Mouse (Mus musculus): ENCODE data around the gene Dusp1.

Dusp1 gene

GRCm38 (mm10) chr17:26522711-26523110 lies 39.2 kb downstream of the Dusp1 start:
- no peak for DNase-seq

DNA sequence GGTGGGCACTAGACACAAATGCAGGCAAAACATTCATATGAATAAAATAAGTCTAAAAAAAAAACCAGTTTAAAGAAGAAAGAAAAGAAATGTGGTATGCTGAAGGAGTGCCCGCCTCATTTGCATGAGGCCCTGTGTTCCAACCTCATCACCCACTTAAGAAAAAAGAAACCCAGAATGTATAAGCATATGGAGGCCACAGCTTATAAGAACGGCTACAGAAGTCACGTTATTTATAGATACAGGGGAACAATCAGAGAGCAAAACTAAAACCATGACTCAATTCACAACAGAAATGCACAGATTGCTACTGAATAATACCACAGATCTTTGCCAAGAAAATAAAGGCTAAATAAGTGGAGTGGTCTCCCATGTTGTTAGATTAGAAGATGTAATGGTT lies 43.6 kb downstream of the Dusp1 start:
- DNase-seq, result no peak

- no peak for DNase-seq
Observed at GRCm38 (mm10) chr17:26515675-26516074, 46.3 kb downstream of the Dusp1 start.

DNA sequence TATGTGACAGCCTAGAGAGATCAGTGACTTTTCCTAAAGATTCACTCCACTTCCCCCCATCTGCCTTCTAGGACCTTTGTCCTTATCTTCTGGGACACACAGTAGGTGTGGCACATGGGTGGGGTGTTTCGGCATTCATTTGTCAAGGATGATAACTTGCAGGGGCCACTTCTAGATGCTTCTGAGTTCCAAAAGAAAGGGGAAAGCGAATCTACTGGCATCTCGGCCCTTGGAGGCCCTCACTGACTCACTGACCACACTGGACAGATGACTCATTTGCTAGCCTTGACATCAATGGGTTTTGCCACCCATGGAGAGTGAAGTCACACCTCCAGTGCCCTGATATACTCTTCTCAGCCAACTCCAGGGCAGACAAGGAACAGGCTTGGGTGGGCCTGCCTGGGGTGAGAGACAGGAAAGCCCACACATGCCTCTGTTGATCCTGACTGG lies 47.3 kb downstream of the Dusp1 start:
- DNase-seq, result no peak

- no peak for DNase-seq
Observed at GRCm38 (mm10) chr17:26513459-26514290, 48.3 kb downstream of the Dusp1 start.

GRCm38 (mm10) chr17:26512961-26513360 lies 49.0 kb downstream of the Dusp1 start:
- no peak for DNase-seq

- DNase-seq, result peak; percentile 68
Observed at GRCm38 (mm10) chr17:26511816-26512774, 49.8 kb downstream of the Dusp1 start.

DNA sequence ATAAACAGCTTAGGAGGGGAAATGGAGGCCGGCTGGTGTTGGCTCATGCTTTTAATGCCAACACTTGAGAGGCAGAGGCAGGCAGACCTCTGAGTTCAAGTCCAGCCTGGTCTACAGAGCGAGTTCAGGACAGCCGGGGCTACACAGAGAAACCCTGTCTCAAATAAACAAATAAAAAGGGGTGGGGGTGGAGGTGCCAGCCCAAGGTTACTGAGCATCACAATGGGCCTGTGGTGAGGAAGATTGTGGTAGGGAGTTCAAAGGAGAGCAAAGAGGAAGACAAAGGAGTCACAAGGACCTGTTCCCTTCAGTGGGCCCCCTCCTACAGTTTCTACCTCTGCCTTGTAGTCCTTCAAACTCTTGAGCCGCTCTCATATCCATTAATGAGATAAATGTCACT lies 50.7 kb downstream of the Dusp1 start:
- no peak for DNase-seq

DNA sequence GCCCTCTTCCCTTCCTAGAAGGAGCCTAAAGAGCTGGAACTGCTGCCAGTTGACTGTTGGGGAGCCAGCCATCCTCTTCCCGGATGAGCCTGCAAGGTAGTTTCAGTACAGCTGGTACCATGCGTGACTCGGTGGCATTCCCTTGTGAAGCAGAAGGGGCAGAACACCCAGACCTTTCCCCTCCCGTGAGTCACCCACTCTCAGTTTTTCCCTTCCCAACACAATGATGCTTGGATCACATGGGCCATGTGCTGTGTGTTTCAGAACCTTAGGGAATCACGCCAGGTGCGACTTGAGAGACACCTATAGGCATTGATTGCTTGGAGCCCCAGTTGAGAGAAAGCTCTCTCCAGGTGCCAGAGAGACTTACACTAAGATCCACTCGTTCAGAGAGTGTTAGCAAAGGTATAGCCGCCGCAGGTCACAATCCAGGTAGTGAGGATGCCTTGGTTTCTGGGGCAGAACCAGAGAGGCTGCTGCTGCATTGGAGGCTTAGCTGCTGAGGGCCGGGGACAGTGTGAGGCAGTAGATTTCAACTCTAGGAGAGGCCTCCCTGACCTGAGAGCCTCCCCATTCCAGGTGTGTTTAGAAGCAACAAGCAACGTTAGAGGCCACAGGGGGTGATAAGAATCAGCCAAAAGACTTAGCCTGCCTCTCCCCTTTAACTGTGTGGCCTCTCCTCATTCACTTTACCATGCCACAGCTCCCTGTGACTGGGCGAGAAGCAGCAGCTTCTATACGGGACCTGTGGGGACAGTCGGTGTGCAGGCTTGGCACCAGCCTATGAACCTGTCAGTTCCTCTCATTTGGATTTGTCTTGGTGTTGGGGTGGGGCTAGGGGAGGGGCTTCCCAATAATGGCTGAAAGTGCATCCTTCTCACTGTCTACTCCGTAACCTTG lies 51.5 kb downstream of the Dusp1 start:
- no peak for DNase-seq

DNA sequence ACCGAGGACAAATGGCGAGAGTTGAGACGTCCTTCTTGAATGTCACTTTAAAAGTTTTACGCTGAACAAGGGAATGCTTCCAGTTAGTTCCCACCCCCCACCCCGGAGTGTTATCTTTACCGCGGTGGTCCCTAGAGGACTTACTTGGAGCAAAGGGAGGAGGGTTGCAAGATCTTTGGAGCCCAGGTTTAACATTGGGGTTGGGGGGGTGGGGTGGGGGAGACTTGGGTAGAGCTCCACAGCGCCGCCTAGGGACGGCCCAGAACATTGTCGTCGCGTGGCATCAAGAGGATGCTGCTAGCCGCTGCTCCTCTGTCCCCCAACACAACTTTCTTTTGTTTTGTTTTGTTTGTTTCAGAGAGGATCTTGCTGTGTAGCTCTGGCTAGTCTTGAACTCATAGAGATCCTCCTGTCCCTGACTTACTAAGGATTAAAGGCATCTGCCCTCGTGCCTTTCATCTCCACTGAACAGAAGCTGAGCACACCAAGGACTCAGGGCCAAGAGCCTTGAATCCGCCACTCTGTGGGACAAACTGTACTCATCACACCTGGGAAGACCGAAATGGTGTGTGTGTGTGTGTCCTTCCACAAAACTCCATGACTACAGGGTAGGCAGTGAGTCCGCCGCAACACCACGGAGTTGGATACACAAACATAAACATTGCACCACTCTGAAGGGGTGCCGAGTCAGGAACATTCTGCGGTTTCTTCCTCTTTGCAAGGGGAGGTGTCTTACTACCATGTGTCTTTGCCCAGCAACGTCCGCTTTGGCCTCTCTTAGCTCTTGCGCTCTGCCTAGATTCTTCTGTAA lies 52.8 kb downstream of the Dusp1 start:
- DNase-seq, result peak; percentile 82

DNA sequence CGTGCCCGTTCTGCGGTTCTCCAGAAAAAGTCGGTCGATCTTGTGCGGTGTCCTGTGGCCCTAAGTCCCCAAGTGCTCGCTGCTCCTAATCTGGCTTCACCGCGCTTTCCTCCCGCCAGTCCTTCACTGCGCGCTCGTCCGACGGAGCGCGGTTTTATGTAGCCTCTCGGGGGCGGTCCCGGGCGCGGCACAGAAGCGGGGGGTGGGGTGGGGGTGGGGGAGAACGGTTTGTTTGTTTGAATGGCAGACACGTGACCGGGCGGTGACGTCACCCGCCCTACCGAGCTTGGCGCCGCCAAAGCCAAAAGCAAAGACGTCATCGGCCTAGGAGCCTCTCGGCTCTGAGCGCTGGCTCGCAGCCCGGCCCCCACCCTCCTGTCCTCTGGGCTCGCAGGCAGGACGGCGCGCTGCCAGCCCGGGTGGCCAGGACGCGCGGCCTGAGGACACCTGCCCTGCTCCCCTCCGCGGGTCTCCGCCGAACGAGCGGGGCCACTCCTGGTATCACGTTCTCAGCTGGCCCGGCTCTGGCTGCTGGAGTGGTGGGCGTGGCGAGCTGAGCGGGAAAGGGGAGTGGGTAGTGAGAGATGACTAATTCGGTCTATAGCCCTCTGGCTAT lies 53.5 kb downstream of the Dusp1 start:
- DNase-seq, result peak; percentile 97

- DNase-seq, result peak; percentile 80
Observed at GRCm38 (mm10) chr17:26507966-26508344, 54.0 kb downstream of the Dusp1 start.

DNA sequence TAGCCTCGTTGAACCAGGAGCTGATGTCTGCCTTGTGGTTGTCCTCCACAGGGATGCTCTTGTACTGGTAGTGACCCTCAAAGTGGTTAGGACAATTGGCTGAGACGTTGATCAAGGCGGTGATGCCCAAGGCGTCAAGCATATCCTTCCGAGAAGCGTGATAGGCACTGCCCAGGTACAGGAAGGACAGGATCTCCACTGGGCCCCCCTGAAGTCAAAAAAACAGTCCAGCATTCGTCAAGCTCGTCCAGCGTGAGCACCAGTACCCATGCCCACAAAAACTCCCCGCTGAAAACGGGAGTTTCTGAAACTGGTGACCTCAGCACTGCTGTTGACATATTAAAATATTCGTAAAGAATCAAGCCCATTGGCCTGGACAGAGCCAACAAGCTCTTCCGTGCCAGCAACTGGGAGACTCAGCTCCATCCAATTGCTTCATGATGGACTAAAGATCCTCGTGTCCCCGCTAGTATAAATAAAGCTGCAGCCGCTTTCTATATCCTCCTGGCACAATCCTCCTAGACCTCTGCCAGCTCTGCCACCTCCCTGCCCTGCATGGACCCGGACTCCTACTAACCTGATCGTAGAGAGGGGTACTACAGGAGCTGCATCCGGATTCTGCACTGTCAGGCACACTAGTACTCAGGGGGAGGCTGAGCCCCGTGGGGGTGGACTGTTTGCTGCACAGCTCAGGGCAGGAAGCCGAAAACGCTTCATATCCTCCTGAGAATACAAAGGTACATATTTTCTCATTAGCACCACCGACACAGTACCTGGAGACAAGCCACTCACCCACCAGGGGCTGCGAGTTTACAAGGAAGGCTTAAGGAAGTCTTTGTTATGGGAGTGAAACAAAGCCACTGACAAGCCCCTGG lies 54.7 kb downstream of the Dusp1 start:
- DNase-seq, result peak; percentile 60

DNA sequence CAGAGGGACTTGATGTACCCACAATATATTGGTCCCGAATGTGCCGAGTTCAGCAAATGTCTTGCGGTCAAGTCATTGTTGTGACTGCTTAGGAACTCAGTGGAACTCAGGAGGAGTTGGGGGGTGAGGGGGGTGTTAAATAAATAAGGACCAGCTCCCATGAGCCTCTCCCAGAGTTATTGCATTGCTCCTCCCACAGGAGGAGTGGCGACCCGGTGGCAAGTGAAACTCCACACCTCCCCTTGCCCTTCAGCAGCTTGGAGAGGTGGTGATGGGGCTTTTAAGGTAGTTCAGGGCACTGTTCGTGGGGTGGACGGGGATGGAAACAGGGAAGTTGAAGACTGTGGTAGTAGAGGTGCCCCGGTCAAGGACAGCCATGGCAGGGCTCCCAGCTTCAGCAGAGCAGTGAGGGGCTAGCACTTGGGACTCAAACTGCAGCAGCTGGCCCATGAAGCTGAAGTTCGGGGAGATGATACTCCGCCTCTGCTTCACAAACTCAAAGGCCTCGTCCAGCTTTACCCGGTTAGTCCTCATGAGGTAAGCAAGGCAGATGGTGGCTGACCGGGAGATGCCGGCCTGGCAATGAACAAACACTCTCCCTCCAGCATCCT lies 55.8 kb downstream of the Dusp1 start:
- DNase-seq, result peak; percentile 63

GRCm38 (mm10) chr17:26505181-26505581 lies 56.7 kb downstream of the Dusp1 start:
- peak; percentile 51 for DNase-seq

- peak; percentile 88 for DNase-seq
Observed at GRCm38 (mm10) chr17:26503981-26504671, 57.8 kb downstream of the Dusp1 start.

- DNase-seq, result peak; percentile 88
Observed at GRCm38 (mm10) chr17:26502808-26503671, 58.9 kb downstream of the Dusp1 start.

GRCm38 (mm10) chr17:26501826-26502225 lies 60.1 kb downstream of the Dusp1 start:
- no peak for DNase-seq
